Mouse (Mus musculus) midbrain, embryonic 11.5 days (tissue): ENCODE results near the gene Tedc1. TPM values are rescaled to one million over a fixed set of nuclear protein-coding genes. Genes with fewer than 3 reads are reported as not detected.

Experiments used
- ATAC-seq: fragments of 200-750 bp; cut with Nextera tagmentation; 2 replicates; pipeline ENCODE4 v1.8.0; 2017; ENCODE audit warnings: moderate TSS enrichment, moderate library complexity; ENCODE audit not compliant: low FRiP score
- DNase-seq: peaks from one replicate; pipeline ENCODE4 v3.0.0; 2015; ENCODE audit warnings: low spot score; ENCODE audit errors: missing footprints
- H3K27ac ChIP-seq: fragments of 300-500 bp; sonication (generic); 2 replicates; pipeline ENCODE4 v1.5.1; 2014; ENCODE audit warnings: low read depth, low read length
- H3K27me3 ChIP-seq: fragments of 300-500 bp; sonication (generic); 2 replicates; pipeline ENCODE4 v1.6.1; 2014; ENCODE audit warnings: mild to moderate bottlenecking, low read length, moderate library complexity, mixed read lengths; ENCODE audit not compliant: control insufficient read depth, insufficient read depth
- H3K36me3 ChIP-seq: fragments of 300-500 bp; sonication (generic); 2 replicates; pipeline ENCODE4 v1.6.1; 2014; ENCODE audit warnings: mild to moderate bottlenecking, low read length, moderate library complexity, mixed read lengths; ENCODE audit not compliant: control insufficient read depth, insufficient read depth
- H3K4me1 ChIP-seq: fragments of 300-500 bp; sonication (generic); 2 replicates; pipeline ENCODE4 v1.6.1; 2014; ENCODE audit warnings: low read length; ENCODE audit not compliant: control insufficient read depth, insufficient read depth
- H3K4me2 ChIP-seq: fragments of 300-500 bp; sonication (generic); 2 replicates; pipeline ENCODE4 v1.6.1; 2014; ENCODE audit warnings: mild to moderate bottlenecking, moderate library complexity
- H3K4me3 ChIP-seq: fragments of 300-500 bp; sonication (generic); 2 replicates; pipeline ENCODE4 v1.5.1; 2014; ENCODE audit warnings: low read depth, low read length
- H3K9ac ChIP-seq: fragments of 300-500 bp; sonication (generic); 2 replicates; pipeline ENCODE4 v1.6.1; 2014; ENCODE audit warnings: low read length
- H3K9me3 ChIP-seq: fragments of 300-500 bp; sonication (generic); 2 replicates; pipeline ENCODE4 v1.6.1; 2016; ENCODE audit warnings: low read length; ENCODE audit not compliant: control insufficient read depth
- WGBS: fragments of 180-500 bp; shearing (Covaris S2); extraction: QIAGEN DNeasy Blood & Tissue Kit; methylation state at CpG from one replicate; pipeline ENCODE4 v1.1.7; 2014; 5-methylcytosine and 5-hydroxymethylcytosine counted together
- polyA plus RNA-seq: library from polyadenylated mRNA; unstranded; fragments of >200 nt; fragmentation: Nextera tagmentation; extraction: Ambion mirVana; gene quantifications from 2 replicates; pipeline ENCODE4 v1.2.1, GENCODE M21; 2014

Tedc1 gene
- 25.6 and 31.5 TPM in 2 replicates for polyA plus RNA-seq

DNA sequence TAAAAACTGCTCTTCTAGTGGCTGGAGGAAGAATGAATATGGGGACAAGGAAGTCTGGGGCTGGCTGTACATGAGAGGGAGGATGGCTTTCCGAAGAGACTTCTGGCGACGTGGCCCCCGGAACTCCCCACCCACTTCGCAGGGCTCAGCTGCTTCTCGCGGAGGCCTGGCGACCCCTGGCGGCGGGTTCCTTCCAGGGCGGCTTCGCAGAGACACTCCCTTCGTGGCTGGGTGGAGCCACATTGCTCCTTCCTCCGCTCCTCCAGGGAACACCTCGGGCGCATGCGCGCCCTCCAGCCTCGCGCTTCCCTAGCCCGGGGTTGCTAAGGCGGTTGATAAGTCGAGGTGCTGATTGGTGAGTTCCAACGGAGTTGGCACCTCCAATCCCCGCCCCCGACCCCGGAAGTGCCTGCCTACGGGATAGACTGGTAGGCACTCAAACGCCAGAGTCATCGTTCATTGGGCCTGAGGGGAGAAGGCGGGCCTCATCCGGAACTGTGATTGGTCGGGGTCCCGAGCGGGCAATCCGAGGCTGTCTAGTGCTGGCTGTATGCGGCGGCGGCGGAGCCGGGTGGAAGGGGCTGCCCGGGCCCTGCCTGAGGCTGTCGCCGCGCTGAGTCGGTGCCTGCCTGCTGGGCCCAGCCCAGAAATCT is at the start of gene Tedc1:
Gene Tedc1, plus strand, starts transcription at position 535 of the 653 bp plus-strand sequence.
- WGBS, result under 1% methylated on average over 45 of the region's 46 CpGs

GRCm38 (mm10) chr12:113107431-113108124 is 48.6 kb upstream of the Tedc1 start:
- Histone ChIP-seq H3K9me3 (peaks cover 4% of the 10 kb centered on the region; the same call in 1 of the 2 replicates), H3K4me2 (no peak overlapping the region), H3K4me1 (no peaks in the 10 kb centered on the region), H3K27me3 (no peaks in the 10 kb centered on the region), H3K36me3 (no peaks in the 10 kb centered on the region), H3K4me3 (no peak overlapping the region), H3K27ac (no peak overlapping the region), H3K9ac (no peak overlapping the region)
- 94% methylated on average over 4 of the region's 4 CpGs for WGBS
- no peak for DNase-seq
- ATAC-seq, result no peak

More for the DNA sequence above, at the start of gene Tedc1:
- peak; percentile 96 for ATAC-seq
- H3K27me3 ChIP-seq, result peaks cover 7% of the 10 kb centered on the region; the same call in 1 of the 2 replicates
- peak within 1 kb of the TSS; percentile 82 for H3K4me2 ChIP-seq
- H3K4me1 ChIP-seq, result peaks cover 23% of the 10 kb centered on the region
- DNase-seq, result peak; percentile 100
- no peak within 1 kb of the TSS; the same call in 1 of the 2 replicates for H3K27ac ChIP-seq
- no peaks in the 10 kb centered on the region for H3K9me3 ChIP-seq
- H3K4me3 ChIP-seq, result peak within 1 kb of the TSS; percentile 70
- peak within 1 kb of the TSS; percentile 71 for H3K9ac ChIP-seq
- no peaks in the 10 kb centered on the region for H3K36me3 ChIP-seq

- H3K27ac ChIP-seq, result no peak overlapping the region
- no peak overlapping the region for H3K4me2 ChIP-seq
- peaks cover 4% of the 10 kb centered on the region; the same call in 1 of the 2 replicates for H3K9me3 ChIP-seq
- H3K36me3 ChIP-seq, result 0 out of 2 replicates have a peak, but pooled peaks cover 4% of the 10 kb centered on the region
- ATAC-seq (no peak), DNase-seq (no peak)
- H3K4me1 ChIP-seq, result no peaks in the 10 kb centered on the region
- no peak overlapping the region for H3K9ac ChIP-seq
- H3K4me3 ChIP-seq, result no peak overlapping the region
- no peaks in the 10 kb centered on the region for H3K27me3 ChIP-seq
- 91% methylated on average over 17 of the region's 17 CpGs for WGBS
Measured at GRCm38 (mm10) chr12:113108528-113109283, 47.5 kb upstream of the Tedc1 start.

DNA sequence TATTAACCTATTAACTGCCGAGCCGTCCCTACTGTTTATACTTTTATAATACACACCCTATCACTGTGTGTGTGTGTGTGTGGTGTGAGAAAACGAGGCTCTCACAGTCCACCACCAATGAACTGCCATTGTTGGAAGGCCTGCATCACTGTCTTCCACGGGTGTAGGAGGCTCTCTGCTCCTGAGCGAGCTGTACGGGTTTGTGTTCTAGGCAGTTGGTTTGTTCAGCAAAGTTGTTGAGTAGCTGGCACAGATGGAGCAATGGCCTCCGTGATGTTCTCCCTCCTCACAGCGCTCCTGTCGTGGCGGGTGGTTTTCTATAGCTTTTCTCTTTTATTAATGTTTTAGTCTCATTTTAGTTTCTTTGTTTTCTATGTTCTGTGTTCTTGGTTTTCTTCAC is 46.4 kb upstream of the Tedc1 start:
- H3K27ac ChIP-seq, result no peak overlapping the region
- ATAC-seq, result no peak
- H3K9me3 ChIP-seq, result peaks cover 4% of the 10 kb centered on the region; the same call in 1 of the 2 replicates
- H3K27me3 ChIP-seq, result no peaks in the 10 kb centered on the region
- H3K4me3 ChIP-seq, result no peak overlapping the region
- no peaks in the 10 kb centered on the region for H3K4me1 ChIP-seq
- no peak overlapping the region for H3K9ac ChIP-seq
- 94% methylated on average over 10 of the region's 10 CpGs for WGBS
- peaks cover 8% of the 10 kb centered on the region for H3K36me3 ChIP-seq
- no peak for DNase-seq
- H3K4me2 ChIP-seq, result no peak overlapping the region

DNA sequence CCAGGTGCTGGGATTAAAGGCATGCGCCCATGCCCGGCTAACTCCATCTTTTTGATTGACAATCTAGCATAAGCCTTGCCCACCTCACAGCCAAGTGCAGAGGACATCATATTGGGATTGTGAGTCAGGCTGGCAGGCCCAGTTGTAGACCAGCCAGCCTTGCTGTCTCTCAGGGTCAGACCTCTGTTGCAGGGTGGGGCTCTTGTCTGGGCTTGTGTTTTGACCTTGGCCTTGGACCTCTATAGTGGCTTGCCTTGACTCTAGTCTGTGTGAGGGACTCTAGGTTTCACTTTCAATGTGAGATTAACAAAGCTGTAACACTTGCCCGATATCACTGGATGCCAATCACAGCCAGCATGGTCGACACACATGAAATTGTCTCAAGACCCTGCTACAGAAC is 42.1 kb upstream of the Tedc1 start:
- Histone ChIP-seq H3K36me3 (peaks cover 27% of the 10 kb centered on the region), H3K4me2 (no peak overlapping the region), H3K27ac (no peak overlapping the region), H3K4me3 (no peak overlapping the region), H3K9ac (no peak overlapping the region), H3K9me3 (no peaks in the 10 kb centered on the region), H3K4me1 (no peaks in the 10 kb centered on the region), H3K27me3 (no peaks in the 10 kb centered on the region)
- DNase-seq, result no peak
- no peak for ATAC-seq
- 96% methylated on average over 4 of the region's 4 CpGs for WGBS

DNA sequence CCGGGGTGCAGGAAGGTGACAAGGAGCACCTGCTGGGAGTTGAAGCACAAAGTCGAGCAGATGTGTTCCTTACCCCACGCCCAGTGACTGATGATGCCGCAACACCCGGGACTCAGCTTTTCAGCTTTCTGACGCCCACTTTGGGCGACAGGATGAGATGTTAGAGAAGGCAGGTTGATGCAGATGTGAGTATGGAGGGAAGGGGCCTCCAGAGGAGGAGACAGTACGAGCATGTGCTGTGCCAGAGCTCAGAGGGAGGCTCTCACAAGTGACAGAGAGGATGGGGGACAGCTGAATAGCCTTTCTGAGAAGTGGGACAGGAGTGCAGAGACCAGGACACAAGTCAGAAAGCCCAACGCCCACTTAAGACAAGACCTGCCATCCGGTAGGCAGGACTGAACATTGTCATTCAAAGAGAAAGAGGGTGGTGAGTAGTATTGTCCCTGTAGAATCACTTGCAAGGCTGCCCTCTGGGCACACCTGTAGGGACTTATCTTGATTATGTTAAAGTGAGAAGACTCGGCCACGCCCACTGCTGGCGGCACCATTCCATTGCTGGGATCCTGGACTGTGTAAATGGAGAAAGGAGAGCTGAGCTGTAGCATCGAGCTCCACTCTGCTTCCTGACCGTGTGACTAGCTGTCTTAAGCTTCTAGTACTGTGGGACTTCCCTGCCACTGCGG is 41.2 kb upstream of the Tedc1 start:
- Histone ChIP-seq H3K27me3 (no peaks in the 10 kb centered on the region), H3K27ac (no peak overlapping the region), H3K36me3 (peaks cover 29% of the 10 kb centered on the region), H3K9me3 (no peaks in the 10 kb centered on the region), H3K4me3 (no peak overlapping the region), H3K4me2 (no peak overlapping the region), H3K9ac (no peak overlapping the region), H3K4me1 (no peaks in the 10 kb centered on the region)
- no peak for ATAC-seq
- DNase-seq, result no peak
- WGBS, result 89% methylated on average over 16 of the region's 16 CpGs

DNA sequence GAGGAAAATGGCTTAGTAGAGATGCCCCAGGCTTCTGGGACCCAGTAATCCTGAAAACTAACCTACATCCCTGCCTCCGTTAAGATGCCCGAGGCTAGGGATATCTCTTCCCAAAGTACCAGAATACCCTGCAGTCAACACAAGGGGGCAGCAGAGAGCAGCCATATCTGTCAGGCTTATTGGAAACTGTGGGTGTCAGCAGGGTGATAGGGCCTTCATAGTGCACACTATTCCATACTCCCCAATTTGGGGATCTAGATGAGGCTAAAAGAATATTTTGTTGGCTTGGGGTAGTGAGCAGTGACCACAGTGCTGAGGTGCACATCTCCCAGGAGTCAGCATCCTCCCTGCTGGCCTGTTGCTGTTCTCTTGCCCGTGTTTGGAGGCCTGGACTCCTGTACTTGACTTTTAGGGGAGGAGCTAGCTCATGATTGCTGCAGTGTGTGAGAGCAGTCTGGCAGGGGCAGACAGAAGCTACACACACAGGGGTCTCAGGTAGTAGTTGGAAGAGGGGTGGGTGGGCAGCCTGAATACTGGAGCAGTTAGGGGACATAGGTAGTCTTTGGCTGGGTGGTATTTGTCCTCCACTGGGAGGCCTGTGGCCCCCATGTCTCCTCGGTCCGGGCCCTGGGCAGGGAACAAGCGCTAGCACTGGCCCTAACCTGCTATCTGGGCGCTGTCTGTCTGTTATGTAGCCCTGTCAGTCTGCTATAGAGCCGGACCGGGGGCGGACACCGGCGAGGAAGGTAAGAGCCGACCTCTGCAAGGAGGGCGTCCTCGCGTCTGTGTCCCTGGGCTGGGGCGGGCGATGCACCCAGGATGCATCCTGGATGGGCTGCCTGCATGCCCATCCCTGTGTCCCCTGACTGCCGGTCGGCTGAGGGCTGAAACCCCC is 36.5 kb upstream of the Tedc1 start:
- H3K27me3 ChIP-seq, result no peaks in the 10 kb centered on the region
- no peaks in the 10 kb centered on the region for H3K9me3 ChIP-seq
- no peak overlapping the region for H3K27ac ChIP-seq
- ATAC-seq (peak; percentile 62), DNase-seq (peak; percentile 98)
- H3K4me1 ChIP-seq, result no peaks in the 10 kb centered on the region
- 87% methylated on average over 20 of the region's 20 CpGs for WGBS
- H3K9ac ChIP-seq, result no peak overlapping the region
- H3K36me3 ChIP-seq, result peaks cover 48% of the 10 kb centered on the region
- no peak overlapping the region for H3K4me2 ChIP-seq
- no peak overlapping the region for H3K4me3 ChIP-seq

- no peak for DNase-seq
- no peak for ATAC-seq
- Histone ChIP-seq H3K27ac (no peak overlapping the region), H3K4me3 (no peak overlapping the region), H3K36me3 (peaks cover 54% of the 10 kb centered on the region), H3K4me1 (no peaks in the 10 kb centered on the region), H3K27me3 (no peaks in the 10 kb centered on the region), H3K9me3 (no peaks in the 10 kb centered on the region), H3K4me2 (no peak overlapping the region), H3K9ac (no peak overlapping the region)
- 89% methylated on average over 6 of the region's 6 CpGs for WGBS
Measured at GRCm38 (mm10) chr12:113124726-113125125, 31.5 kb upstream of the Tedc1 start.
